Mouse (Mus musculus): Measurements from ENCODE around the gene Galnt18. TPM values are rescaled to one million over a fixed set of nuclear protein-coding genes. Genes with fewer than 3 reads are reported as not detected.

Gene Galnt18
- polyA plus RNA-seq, 1 experiment: not detected

DNA sequence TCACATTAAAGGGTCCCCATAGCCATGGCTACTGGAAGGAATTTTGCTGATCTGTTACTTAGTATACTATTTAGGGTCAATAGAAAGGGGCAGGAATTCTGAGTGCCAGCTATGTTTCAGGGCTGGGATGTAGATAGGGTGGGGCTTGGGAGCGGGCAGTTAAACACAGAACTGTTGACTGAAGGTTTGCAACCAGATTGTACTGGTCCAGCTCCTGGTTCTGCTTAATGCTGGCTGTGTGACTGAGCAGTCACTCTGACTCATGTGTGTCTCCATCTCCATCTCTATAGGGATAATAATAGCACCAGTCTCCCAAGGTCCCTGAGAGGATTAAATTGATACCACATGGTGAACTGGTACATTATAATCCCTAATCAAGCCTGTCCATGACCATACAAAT is 258.9 kb downstream of the Galnt18 start:
- TF ChIP-seq GATA1 (IDR thresholded peaks at IDR 0.05; ENCODE audit: low read length): no peak

DNA sequence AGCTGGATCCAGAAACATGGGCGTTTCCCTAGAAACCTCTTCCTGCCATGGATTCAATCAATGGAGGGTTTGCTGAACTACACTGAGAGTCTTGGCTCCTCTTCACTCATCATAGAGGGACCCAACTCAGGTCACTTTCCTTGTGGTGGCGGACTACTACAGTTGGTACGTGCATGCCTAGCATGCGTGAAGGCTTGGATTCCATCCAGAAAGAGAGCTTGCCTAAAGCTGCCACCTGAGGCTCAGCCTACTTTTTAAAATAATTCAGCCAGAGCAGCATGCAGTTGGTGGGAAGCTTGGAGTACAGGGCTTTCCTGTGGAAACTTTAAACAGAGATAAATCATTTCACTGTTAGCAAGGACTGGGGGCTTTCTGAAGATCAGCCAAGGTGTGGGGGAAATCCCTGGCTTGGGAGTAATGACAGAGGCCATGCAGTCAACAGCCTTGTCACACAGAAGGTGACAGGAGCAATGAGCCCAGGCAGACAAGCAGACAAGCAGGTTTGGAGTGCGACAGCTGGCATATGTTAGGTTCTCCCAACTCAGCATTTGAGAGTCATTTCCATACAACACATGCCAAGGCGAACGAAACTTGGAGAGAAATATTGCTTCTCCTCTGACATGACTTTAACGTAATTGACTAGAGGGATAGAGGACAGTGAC is 261.1 kb downstream of the Galnt18 start:
- TF ChIP-seq GATA1 (IDR thresholded peaks at IDR 0.05; ENCODE audit: low read length): no peak

DNA sequence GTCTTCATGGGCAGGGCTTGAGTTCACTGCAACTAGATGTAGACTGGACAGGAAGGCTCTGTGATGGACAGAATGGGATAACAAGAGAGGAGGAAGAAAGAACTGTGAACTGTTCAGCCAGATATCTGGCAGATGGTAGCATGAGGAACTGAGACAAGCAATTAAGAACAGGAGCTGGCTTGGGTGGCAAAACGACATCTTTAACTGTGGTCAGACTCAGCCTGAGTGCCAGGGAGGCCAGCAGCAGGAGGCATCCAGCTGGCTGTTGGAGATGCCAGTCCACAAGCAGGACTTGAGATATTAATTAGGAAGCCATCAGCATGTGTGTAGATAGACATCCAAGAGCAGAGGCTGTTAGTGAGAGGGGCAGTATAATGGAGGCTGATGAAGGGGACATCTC is 262.9 kb downstream of the Galnt18 start:
- no peak for TF ChIP-seq GATA1 (IDR thresholded peaks at IDR 0.05; ENCODE audit: low read length)

DNA sequence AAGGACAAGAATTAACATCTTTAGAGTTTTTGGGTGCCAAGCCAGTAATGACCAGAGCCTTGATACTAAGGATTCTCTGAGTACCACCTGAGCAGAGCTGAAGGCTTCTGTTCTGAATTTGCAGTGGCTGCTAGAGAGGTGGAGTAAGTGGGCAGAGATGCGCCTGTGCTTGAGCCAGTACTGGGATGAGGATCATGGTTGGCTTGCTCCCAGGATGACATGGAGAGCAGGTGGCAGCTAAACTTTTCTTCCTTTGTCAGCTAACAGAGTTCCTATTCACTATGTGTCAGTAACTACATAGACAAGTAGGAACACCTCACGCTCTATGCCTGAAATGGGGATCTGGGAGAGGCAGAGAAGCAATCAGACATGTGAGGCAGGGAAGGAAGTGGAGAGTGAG is 264.3 kb downstream of the Galnt18 start:
- no peak for TF ChIP-seq GATA1 (IDR thresholded peaks at IDR 0.05; ENCODE audit: low read length)

DNA sequence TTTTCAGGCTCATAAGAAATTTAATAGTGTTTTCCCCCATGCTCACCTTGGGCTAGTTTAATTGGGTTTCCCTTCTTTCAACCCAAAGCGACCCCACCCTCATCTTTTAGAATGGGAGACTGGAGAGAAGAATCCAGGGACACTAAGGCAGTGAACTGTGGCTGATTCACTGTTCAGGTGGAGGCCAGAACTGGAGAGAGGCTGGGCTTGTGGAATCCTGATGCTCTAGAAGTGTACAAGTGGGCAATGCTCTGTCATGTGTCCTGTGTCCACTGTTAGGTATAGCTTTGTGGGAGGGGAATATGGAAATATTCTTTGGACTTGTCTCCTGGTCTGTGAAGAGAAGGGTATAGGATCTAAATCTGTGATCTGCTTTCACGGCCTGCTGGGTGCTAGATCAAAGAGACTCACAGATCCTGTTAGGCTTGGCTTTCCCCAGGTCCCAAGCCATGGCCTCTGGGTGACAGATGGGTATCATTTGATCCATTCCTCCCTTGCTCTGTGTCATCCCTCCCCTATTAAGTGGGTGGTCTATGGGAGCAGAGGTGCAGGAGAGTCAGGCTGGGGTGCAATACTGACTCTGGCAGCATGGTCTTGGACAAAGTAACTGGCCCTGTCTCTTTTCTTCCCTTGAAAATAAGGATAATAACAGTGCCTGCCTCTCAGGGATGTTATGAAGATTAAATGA is 270.5 kb downstream of the Galnt18 start:
- no peak for TF ChIP-seq GATA1 (IDR thresholded peaks at IDR 0.05; ENCODE audit: low read length)

DNA sequence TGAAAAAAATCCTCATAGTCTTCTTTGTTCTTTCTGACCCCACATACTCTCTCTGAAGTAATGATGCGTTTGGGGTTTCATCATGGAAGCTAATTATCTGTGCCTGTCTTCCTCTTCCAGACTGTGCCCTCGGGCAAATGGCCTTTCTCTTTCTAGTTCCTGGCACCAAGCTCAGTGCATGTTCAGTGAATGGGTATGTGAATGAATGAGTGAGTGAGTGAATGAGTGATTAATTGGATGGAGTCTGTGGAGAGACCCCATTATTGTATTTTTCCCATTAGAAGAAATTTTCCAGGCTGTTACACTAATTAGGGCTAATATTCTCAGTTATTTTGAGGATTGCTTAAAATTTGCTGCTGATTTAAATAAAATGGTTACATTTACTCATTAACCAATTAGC is 279.2 kb downstream of the Galnt18 start:
- no peak for TF ChIP-seq GATA1 (IDR thresholded peaks at IDR 0.05; ENCODE audit: low read length)

DNA sequence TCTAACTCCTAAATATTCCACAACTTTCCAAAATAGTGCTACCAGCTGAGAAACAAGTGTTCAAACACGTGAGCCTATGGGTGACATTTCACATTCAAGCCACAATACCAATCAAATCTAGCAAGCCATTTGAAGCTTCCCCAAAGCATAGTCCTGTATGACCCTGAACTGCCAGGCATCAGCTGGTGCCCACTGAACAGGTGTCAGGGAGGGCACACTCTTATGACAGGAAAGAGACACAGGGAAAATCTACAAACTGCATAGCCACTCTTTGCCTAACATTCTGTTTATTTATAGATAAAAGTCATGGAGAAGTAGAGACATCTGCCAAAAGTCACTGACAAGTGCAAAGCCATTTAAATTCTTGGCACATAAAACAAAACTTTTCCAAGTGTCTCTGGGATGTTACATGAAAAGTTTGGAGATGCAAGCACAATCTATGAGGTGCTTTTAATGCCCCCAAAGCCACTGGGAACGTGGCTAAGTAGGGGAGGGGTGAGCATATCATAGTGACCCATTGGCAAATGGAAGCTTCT is 280.5 kb downstream of the Galnt18 start:
- no peak for TF ChIP-seq GATA1 (IDR thresholded peaks at IDR 0.05; ENCODE audit: low read length)

- no peak for TF ChIP-seq GATA1 (IDR thresholded peaks at IDR 0.05; ENCODE audit: low read length)
Measured at GRCm38 (mm10) chr7:111497191-111497590, 282.6 kb downstream of the Galnt18 start.

DNA sequence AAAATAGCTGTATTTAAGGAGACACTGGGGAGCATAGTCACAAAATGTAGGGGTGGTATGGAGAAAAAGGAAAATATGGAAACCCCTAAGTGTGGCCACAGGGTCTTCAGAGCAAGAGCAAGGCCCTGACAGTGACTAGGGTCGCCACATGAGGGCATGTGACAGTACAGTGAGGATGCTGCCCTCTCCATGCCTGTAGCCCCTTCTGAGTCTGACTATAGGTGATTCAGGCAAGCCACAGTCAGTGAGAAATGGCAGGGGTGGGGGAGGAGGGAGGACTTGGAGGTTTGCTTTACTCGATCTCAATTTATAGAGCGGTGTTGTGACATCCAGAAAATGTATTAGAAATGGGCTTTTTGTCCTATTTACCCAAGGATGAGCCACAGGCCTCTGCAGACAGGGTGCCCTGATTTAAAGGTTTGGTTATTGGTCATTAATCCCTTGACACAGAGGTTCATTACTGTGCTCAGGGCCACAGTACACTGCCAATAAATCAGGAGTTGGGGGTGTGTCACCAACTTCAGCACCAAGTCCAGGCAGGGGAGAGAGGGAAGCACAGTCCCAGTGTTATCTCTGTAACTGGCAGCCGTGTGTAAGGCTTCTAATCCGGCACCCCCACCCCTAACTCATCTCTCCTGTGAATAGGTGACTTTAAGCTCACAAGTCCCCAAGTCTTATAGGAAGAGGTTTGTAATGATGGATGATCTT is 287.4 kb downstream of the Galnt18 start:
- no peak for TF ChIP-seq GATA1 (IDR thresholded peaks at IDR 0.05; ENCODE audit: low read length)

DNA sequence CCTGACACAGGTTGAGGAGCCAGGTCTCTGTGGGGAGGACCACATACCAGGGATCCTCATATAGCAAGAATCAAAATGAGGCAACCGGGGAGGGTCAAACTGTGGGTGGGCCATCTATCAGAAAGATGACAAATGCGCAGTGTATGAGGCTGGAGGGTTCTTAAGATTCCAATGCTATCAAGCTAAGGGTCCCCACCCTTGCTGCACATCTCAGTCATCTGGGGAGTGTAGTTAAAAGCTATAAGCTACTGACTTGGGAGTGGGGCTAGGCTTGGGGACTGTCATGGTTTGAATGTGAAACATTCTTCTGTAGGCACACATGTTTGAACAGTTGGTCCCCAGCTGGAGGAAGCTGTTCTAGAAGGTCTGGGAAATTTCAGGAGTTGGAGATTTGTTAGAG is 288.2 kb downstream of the Galnt18 start:
- no peak for TF ChIP-seq GATA1 (IDR thresholded peaks at IDR 0.05; ENCODE audit: low read length)

DNA sequence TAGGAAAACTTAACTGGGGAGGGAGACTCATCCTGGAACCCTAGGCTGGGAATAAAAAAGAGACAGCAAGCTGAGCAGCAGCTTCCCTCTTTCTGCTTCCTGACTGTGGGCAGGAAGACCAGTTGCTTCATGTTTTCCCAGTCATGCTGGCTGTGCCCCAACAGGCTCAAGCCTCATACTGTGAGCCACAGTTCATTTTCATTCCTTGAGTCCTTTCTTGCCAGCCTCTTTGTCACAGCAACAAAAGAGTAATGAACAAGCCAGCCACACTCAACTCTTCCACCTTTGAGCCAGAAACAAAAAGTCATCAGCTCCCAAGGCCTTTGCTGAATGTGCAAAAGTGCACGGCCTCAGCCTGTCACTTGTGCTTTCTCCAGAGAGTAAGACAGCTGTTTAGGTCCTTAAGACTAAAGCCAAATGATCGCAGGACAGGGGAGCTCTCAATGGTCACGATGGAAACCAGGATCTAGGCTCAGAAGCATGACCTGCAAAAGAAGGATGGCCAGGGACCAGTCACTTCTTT is 292.9 kb downstream of the Galnt18 start:
- TF ChIP-seq GATA1 (IDR thresholded peaks at IDR 0.05; ENCODE audit: low read length): no peak

GRCm38 (mm10) chr7:111483896-111484295 is 295.9 kb downstream of the Galnt18 start:
- no peak for TF ChIP-seq GATA1 (IDR thresholded peaks at IDR 0.05; ENCODE audit: low read length)

- TF ChIP-seq GATA1 (IDR thresholded peaks at IDR 0.05; ENCODE audit: low read length): no peak
Measured at GRCm38 (mm10) chr7:111483321-111483720, 296.5 kb downstream of the Galnt18 start.

DNA sequence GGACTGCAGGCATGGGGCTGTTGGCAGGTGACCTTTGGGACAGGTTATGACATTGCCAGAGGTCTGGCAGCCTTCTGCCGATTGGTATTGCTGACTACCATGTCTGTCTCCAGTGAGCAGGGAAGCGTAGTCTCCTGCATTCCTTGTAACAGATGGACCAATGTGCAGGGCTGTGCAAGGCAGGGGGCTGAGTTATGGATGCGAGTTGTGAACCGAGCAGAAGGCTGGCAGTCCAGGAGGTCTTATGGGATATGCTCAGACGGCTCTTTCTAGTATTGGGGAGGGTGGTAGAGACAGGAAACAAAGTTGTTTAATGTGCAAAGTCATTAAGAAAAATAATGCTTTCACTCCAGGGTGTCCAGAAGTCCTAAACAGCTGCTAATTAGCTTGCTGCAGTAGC is 312.1 kb downstream of the Galnt18 start:
- TF ChIP-seq GATA1 (IDR thresholded peaks at IDR 0.05; ENCODE audit: low read length): no peak

- TF ChIP-seq GATA1 (IDR thresholded peaks at IDR 0.05; ENCODE audit: low read length): no peak
Measured at GRCm38 (mm10) chr7:111466720-111467119, 313.1 kb downstream of the Galnt18 start.

DNA sequence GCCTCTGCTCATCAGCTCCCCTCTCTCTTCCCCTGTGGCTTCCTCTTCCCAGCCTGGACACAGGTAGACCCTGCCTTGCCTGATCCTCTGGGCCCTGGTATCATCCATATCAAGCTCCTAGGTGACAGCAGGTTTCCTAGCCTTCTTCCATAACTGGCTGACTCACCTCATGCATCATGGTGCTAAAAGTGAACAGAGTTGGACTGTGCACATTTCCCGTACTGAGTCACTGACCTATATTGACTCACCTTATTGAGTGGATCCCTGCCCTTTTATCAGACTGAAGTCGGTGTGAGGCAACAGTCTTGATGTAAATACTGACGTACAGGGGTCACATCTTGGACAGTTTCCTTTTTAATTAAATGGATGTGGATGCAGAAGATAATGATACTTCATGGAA is 313.7 kb downstream of the Galnt18 start:
- no peak for TF ChIP-seq GATA1 (IDR thresholded peaks at IDR 0.05; ENCODE audit: low read length)
